Mouse (Mus musculus): Measurements from ENCODE around the gene Rabl6. TPM values are rescaled to one million over a fixed set of nuclear protein-coding genes. Genes with fewer than 3 reads are reported as not detected.

The Rabl6 gene
- polyA plus RNA-seq, 1 experiment, result 86.8 TPM

- no peak for TF ChIP-seq GATA1 (IDR thresholded peaks at IDR 0.05; ENCODE audit: low read length)
Observed at GRCm38 (mm10) chr2:25581294-25581864, 26.9 kb downstream of the Rabl6 start, which contains the start of gene Ajm1. Gene Ajm1, minus strand, starts transcription at chr2:25581757.

DNA sequence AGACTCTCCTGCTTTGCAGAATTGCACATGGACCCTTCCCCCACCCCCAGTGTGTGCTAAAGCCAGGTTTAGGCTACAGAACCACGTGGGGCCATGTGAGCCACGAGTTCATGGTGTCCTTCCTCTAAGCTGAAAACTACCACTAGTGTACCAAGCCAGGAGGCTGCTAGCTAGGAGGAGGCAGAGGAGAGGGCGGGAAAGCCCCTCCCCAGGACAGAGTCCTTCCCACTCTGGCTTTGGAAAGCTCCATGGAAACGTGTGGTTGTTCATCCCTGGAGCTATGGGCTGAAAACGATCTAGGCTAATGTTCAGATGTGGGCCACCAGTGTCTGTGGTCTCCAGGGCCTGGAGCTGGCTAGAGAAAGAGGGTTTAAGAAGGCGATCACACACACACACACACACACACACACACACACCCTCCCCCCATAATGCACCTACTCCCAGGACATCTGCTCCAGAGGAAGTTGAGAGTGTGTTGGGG lies 27.7 kb downstream of the Rabl6 start:
- TF ChIP-seq GATA1 (IDR thresholded peaks at IDR 0.05; ENCODE audit: low read length), result no peak

DNA sequence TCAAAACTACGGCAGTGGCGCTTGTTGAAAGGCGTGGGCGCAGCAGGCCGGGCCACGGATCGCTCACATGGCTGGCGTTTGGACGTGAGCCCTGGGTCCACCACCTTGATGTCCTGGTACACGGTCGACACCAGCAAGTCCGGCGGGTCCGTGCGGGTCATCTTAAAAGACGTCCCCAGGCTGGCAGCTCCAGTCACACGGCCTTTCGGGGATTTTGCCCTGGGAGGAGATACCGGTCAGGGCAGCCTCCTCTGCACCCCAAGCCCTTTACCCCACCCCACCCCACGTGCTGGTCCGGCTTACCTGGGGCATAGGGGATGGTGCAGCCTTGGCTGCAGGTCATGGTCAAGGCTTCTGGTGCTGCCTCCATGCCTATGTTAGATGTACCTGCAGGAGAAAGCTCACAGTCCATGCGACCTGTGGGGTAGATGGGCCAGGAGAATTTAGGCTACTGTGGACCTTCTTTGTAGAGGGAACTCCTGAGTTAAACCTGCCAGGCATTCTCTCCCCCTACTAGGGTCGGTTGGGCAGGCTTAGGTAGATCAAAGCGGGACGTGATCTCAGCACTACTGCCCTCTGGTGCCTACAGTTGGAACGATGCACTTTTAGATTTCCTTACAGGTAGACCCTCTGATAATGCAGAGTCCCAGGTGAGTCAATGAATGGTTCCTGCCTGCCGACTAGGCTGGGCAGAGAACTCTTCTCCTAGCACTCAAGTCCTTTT lies 28.4 kb downstream of the Rabl6 start:
- no peak for TF ChIP-seq GATA1 (IDR thresholded peaks at IDR 0.05; ENCODE audit: low read length)

DNA sequence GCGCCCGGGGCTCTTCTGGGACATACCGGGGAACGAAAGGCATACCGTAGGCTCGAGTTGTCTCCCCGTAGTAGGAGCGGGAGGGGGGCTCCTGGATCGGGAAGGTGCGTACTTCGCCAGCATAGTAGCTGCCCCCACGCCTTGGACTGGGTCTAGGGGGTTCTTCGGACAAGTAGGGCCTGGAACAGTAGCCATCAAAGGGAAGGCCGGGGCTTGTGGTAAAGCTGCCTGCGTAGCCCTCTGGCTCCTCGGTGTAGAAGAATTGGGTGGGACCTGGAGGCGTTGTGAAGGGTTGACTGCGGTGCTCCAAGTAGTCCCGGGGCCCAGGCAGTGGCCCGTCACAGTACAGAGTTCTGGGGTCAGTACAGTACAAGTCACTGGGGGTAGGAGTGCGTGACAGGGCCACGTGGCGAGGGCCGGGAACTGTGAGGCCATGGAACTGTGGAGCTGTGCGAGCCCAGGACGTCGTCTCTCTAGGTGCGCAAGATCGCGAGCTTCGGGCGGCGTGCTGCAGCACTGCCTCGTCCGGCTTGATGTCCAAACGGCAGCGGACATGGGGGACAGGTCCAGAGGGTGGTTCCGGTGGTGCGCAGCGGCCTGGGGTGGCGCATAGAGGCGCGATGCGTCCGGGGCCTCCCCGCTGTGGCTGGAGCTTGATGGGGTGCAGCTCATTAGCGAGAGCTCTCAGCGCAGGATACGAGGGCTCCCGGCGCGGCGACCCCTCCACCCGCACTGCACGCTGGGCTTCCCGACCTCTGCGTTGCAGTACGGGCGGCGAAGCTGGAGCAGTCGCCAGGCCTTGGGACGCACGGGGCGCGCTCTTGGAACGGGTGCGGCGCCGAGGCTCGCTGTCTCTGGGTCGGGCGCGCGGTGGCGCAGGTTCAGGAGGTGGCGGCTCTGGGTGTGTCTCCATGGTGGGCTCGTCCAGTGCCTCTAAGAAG lies 29.3 kb downstream of the Rabl6 start:
- no peak for TF ChIP-seq GATA1 (IDR thresholded peaks at IDR 0.05; ENCODE audit: low read length)

- no peak for TF ChIP-seq GATA1 (IDR thresholded peaks at IDR 0.05; ENCODE audit: low read length)
Observed at GRCm38 (mm10) chr2:25577951-25578795, 30.1 kb downstream of the Rabl6 start.

- TF ChIP-seq GATA1 (IDR thresholded peaks at IDR 0.05; ENCODE audit: low read length), result no peak
Observed at GRCm38 (mm10) chr2:25576965-25577891, 31.1 kb downstream of the Rabl6 start.

GRCm38 (mm10) chr2:25576028-25576850 lies 32.1 kb downstream of the Rabl6 start:
- no peak for TF ChIP-seq GATA1 (IDR thresholded peaks at IDR 0.05; ENCODE audit: low read length)

GRCm38 (mm10) chr2:25575432-25576027 lies 32.8 kb downstream of the Rabl6 start:
- no peak for TF ChIP-seq GATA1 (IDR thresholded peaks at IDR 0.05; ENCODE audit: low read length)

GRCm38 (mm10) chr2:25574579-25575431 lies 33.5 kb downstream of the Rabl6 start, which contains the start of the genes Mamdc4 and Phpt1:
Gene Mamdc4, minus strand, starts transcription at chr2:25574845.
Gene Phpt1, minus strand, starts transcription at chr2:25575224.
- no peak for TF ChIP-seq GATA1 (IDR thresholded peaks at IDR 0.05; ENCODE audit: low read length)

DNA sequence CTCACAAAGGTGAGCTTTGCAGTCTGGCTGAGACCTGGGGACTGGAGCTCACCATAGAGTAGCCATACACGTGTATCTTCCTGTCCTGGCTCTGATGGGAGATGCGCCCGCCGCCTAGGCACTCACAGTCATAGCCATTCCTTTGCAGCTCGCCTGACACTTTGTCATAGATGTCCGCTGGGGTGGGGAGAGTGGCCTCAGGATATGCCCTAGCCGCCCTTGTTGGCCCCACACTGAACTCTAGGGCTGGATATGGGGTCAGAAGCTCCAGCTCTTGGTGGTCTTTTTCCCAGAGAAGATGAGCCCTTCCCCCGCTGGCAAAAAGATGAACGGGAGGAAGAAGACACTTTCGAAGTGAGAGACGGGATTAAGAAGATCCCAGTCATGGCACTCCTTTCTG lies 34.2 kb downstream of the Rabl6 start:
- no peak for TF ChIP-seq GATA1 (IDR thresholded peaks at IDR 0.05; ENCODE audit: low read length)

GRCm38 (mm10) chr2:25573068-25573467 lies 35.3 kb downstream of the Rabl6 start:
- TF ChIP-seq GATA1 (IDR thresholded peaks at IDR 0.05; ENCODE audit: low read length), result no peak

DNA sequence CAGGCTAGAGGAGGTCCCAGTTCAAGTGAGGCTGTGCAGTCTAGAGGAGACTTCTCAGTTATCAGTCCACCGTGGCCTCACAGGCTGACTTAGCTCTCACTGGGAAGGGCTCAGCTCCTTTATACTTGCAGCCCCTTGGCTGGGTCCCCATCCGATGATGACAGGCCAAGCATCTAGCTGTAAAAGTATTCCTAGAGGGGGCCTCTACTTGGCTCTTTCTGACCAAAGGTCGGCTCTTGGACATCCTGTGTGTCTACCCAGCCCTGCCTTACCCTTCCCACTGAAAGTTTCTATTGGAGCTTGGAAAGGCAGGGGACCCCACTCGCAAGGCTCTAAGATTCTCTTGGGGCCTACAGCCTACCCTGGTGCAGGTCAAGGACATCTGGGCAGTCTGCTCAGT lies 37.1 kb downstream of the Rabl6 start:
- no peak for TF ChIP-seq GATA1 (IDR thresholded peaks at IDR 0.05; ENCODE audit: low read length)
